Mouse (Mus musculus) heart, postnatal 0 days (tissue): Measurements from ENCODE around the gene Sowahd. TPM values are rescaled to one million over a fixed set of nuclear protein-coding genes. Genes with fewer than 3 reads are reported as not detected.

ENCODE experiments used
- ATAC-seq: fragments of 200-750 bp; cut with Nextera tagmentation; 2 replicates; pipeline ENCODE4 v1.8.0; 2017; ENCODE audit warnings: low read depth, moderate number of reproducible peaks, moderate library complexity; ENCODE audit not compliant: insufficient read depth
- DNase-seq: peaks from one replicate; pipeline ENCODE4 v3.0.0-alpha.2; 2016; ENCODE audit warnings: low spot score
- H3K27ac ChIP-seq: fragments of 300-500 bp; sonication (generic); 2 replicates; pipeline ENCODE4 v1.5.1; 2014; ENCODE audit warnings: low read depth, mild to moderate bottlenecking
- H3K27me3 ChIP-seq: fragments of 300-500 bp; sonication (generic); 2 replicates; pipeline ENCODE4 v1.6.1; 2014; ENCODE audit warnings: low read length, mixed read lengths; ENCODE audit not compliant: control insufficient read depth, insufficient read depth
- H3K36me3 ChIP-seq: fragments of 300-500 bp; sonication (generic); replicated peaks from 2 replicates; pipeline ENCODE4 v1.6.1; 2014; ENCODE audit warnings: low read length, mixed read lengths; ENCODE audit not compliant: control insufficient read depth, insufficient read depth
- H3K4me1 ChIP-seq: fragments of 300-500 bp; sonication (generic); 2 replicates; pipeline ENCODE4 v1.6.1; 2014; ENCODE audit warnings: antibody characterized with exemption; ENCODE audit not compliant: control insufficient read depth, insufficient read depth
- H3K4me2 ChIP-seq: fragments of 300-500 bp; sonication (generic); 2 replicates; pipeline ENCODE4 v1.6.1; 2014; ENCODE audit warnings: low read depth, mild to moderate bottlenecking, low read length, moderate library complexity
- H3K4me3 ChIP-seq: fragments of 300-500 bp; sonication (generic); 2 replicates; pipeline ENCODE4 v1.5.1; 2014; ENCODE audit warnings: low read depth, low read length
- H3K9ac ChIP-seq: fragments of 300-500 bp; sonication (generic); replicated peaks from 2 replicates; pipeline ENCODE4 v1.6.1; 2014; ENCODE audit warnings: low read depth, low read length, mixed read lengths
- H3K9me3 ChIP-seq: fragments of 300-500 bp; sonication (generic); replicated peaks from 2 replicates; pipeline ENCODE4 v1.6.1; 2016; ENCODE audit warnings: low read length; ENCODE audit not compliant: control insufficient read depth
- CTCF ChIP-seq: IDR thresholded peaks from 2 replicates; pipeline ENCODE4 v1.5.1; 2016; ENCODE audit warnings: antibody characterized with exemption, control low read depth, low read depth
- EP300 ChIP-seq: IDR thresholded peaks from 2 replicates; pipeline ENCODE4 v1.6.1; 2016; ENCODE audit warnings: antibody characterized with exemption, low read depth
- WGBS: fragments of 180-500 bp; shearing (Covaris S2); extraction: QIAGEN DNeasy Blood & Tissue Kit; methylation state at CpG from one replicate; pipeline ENCODE4 v1.1.7; 2014; 5-methylcytosine and 5-hydroxymethylcytosine counted together
- polyA plus RNA-seq: library from polyadenylated mRNA; unstranded; fragments of >200 nt; fragmentation: Nextera tagmentation; extraction: Ambion mirVana; gene quantifications from 2 replicates; pipeline ENCODE4 v1.2.1, GENCODE M21; 2015
- total RNA-seq: library from RNA; depleted of rRNA; stranded (reverse); fragments of >200 nt; gene quantifications from 2 replicates; pipeline ENCODE4 v1.2.3, GENCODE M21; 2014; ENCODE audit warnings: low replicate concordance

The Sowahd gene
- total and polyA plus RNA-seq, 2 experiments from 2014 or later = not detected

DNA sequence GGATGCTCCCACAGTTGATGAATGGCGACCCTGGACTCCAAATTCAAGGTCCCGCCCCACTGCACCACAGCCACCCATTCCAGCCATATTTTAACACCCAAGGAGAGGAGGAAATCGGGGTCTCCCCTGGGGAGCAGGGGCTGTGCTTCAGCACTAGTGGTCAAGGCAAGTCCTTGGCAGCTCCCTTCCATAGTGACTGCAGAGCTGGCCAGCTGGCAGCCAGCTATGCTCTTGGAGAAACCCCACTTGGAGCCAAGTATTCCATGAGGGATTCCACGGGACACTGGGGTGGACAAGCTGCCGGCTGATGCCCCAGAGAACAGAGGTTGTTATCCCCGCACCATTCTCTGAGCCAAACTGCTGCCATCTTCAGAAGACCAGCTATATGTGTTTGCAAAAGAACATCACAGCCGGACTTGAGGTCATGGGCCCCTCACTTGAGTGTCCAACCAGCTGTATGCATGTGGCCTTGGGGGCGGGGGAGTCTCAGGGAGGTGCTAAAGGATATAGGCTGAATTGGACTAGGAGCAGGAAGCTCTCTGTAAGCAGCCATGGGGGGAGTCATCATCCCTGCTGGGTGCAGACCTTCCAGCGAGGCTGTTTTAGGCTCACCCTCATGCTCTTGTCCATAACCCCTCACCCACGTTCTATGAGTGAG is 24.9 kb upstream of the Sowahd start:
- ATAC-seq = peak; percentile 24; the same call in 1 of the 2 replicates
- Histone ChIP-seq H3K9ac (no peak overlapping the region), H3K4me2 (no peak overlapping the region), H3K4me3 (no peak overlapping the region), H3K9me3 (no peaks in the 10 kb centered on the region), H3K27ac (no peak overlapping the region), H3K36me3 (no peaks in the 10 kb centered on the region), H3K27me3 (no peaks in the 10 kb centered on the region), H3K4me1 (no peaks in the 10 kb centered on the region)
- 53% methylated on average over 10 of the region's 10 CpGs for WGBS
- TF ChIP-seq EP300 (no peak), CTCF (no peak)
- no peak for DNase-seq

DNA sequence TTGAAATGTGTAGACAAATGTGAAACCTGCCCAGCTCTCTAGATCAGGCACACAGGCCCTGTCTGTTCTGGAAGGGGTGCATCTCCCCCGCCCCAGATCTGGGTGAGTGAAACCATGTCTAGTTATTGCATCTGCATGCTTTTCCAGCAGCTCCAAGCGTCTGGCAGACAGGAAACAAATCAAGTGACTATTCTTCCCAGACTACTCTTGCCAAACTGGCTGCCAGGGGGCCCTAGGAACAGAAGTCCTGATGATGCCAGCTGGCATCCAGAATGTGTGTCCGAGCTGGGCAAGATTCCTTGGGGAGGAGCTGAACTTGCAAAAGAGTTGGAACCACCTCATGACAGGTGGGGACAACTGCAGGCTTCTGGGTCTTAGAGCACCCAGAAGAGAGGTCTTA is 20.3 kb upstream of the Sowahd start:
- H3K4me3 ChIP-seq = no peak overlapping the region
- H3K4me1 ChIP-seq = no peaks in the 10 kb centered on the region
- DNase-seq = peak; percentile 6
- TF ChIP-seq EP300 (no peak), CTCF (no peak)
- H3K27me3 ChIP-seq = no peaks in the 10 kb centered on the region
- H3K4me2 ChIP-seq = no peak overlapping the region
- no peaks in the 10 kb centered on the region for H3K36me3 ChIP-seq
- WGBS = 43% methylated on average over 3 of the region's 3 CpGs
- H3K27ac ChIP-seq = no peak overlapping the region
- no peak for ATAC-seq
- no peaks in the 10 kb centered on the region for H3K9me3 ChIP-seq
- H3K9ac ChIP-seq = no peak overlapping the region

DNA sequence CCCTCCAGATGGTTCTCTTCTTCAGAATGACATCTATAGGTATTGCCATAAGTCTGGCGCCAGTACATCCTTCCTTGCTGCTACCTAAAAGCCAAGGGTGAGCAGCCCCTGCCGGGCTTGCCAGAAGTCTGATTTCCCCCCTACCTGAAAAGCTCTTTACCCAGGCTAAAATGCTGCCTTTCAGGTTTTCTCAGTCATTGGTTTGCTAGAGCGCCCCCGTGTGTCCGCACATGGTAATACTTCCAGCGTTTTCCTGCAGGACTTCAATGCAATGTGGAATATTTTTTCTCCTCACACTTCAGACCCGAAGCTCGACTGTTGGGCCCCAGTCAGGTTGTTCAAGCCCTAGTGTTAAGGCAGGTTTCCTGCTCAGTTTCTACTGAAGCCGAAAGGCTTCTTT is 5.9 kb upstream of the Sowahd start:
- DNase-seq (no peak), ATAC-seq (no peak)
- TF ChIP-seq EP300 (no peak), CTCF (peak; percentile 52)
- WGBS = 15% methylated on average over 9 of the region's 9 CpGs
- Histone ChIP-seq H3K9ac (no peak overlapping the region), H3K4me1 (no peaks in the 10 kb centered on the region), H3K27me3 (peaks cover 4% of the 10 kb centered on the region; the same call in 1 of the 2 replicates), H3K4me2 (no peak overlapping the region), H3K4me3 (no peak overlapping the region), H3K9me3 (no peaks in the 10 kb centered on the region), H3K27ac (no peak overlapping the region), H3K36me3 (no peaks in the 10 kb centered on the region)

GRCm38 (mm10) chrX:37048890-37049823 is 512 bp downstream of the Sowahd start:
- TF ChIP-seq EP300 (no peak), CTCF (no peak)
- H3K27ac ChIP-seq = no peak overlapping the region
- no peaks in the 10 kb centered on the region for H3K4me1 ChIP-seq
- no peaks in the 10 kb centered on the region for H3K36me3 ChIP-seq
- H3K4me2 ChIP-seq = peak overlapping the region; percentile 61
- H3K4me3 ChIP-seq = peak overlapping the region; percentile 41
- WGBS = 19% methylated on average over 67 of the region's 70 CpGs
- no peak for DNase-seq
- peaks cover 26% of the 10 kb centered on the region for H3K27me3 ChIP-seq
- no peak for ATAC-seq
- no peaks in the 10 kb centered on the region for H3K9me3 ChIP-seq
- H3K9ac ChIP-seq = no peak overlapping the region

DNA sequence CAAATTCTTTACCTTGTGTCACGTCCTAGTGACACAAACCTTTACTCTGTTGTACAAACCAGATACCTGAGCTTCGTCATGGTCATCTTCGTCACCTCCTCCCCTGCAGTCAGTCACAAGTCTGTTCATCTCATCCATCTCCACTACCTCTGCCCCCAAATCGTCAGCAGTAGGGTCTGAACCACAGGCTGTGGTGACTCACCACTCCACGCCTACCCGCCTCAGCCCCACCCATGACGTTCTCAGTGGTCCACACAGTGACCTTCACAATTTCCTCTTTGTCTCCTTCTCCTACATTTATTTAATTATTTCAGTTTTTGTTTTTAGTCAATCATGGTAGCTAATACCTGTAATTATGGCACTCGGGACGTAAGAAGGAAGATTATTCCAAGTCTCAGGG is 15.3 kb downstream of the Sowahd start:
- ATAC-seq (no peak), DNase-seq (no peak)
- no peaks in the 10 kb centered on the region for H3K4me1 ChIP-seq
- H3K36me3 ChIP-seq = no peaks in the 10 kb centered on the region
- H3K27me3 ChIP-seq = no peaks in the 10 kb centered on the region
- TF ChIP-seq EP300 (no peak), CTCF (no peak)
- H3K9ac ChIP-seq = no peak overlapping the region
- no peak overlapping the region for H3K27ac ChIP-seq
- H3K4me3 ChIP-seq = no peak overlapping the region
- no peaks in the 10 kb centered on the region for H3K9me3 ChIP-seq
- WGBS = 64% methylated on average over 9 of the region's 9 CpGs
- H3K4me2 ChIP-seq = no peak overlapping the region
